Mouse (Mus musculus) heart, adult 2 months (tissue): ENCODE results near the gene Zfp933. TPM values are rescaled to one million over a fixed set of nuclear protein-coding genes. Genes with fewer than 3 reads are reported as not detected.
A peak's percentile ranks its signal among the peaks of the same experiment; 100 is the strongest.
"Not testable (repeated sequence)": the region's sequence is repeated elsewhere in the genome, so short reads cannot be mapped to it uniquely, and the experiment has no call there.

Experiments used
- DNase-seq, 2 experiments: peaks; one replicate each; pipeline ENCODE4 v3.0.0; 2021
- H3K27ac ChIP-seq: fragments of 200-600 bp; 2 replicates; pipeline ENCODE4 v1.8.1; 2022
- H3K27me3 ChIP-seq: fragments of 200-500 bp; 2 replicates; pipeline ENCODE4 v1.6.1; 2012; ENCODE audit warnings: mild to moderate bottlenecking, low read length, inconsistent platforms, mixed read lengths; ENCODE audit not compliant: control insufficient read depth, insufficient read depth
- H3K36me3 ChIP-seq: fragments of 200-500 bp; 2 replicates; pipeline ENCODE4 v1.6.1; 2012; ENCODE audit warnings: low read length, inconsistent platforms; ENCODE audit not compliant: control insufficient read depth, insufficient read depth
- H3K4me1 ChIP-seq: fragments of 200-500 bp; 2 replicates; pipeline ENCODE4 v1.6.1; 2011; ENCODE audit warnings: low read length; ENCODE audit not compliant: control insufficient read depth, insufficient read depth
- H3K4me3 ChIP-seq: fragments of 200-600 bp; 2 replicates; pipeline ENCODE4 v1.8.1; 2022
- H3K79me2 ChIP-seq: fragments of 200-500 bp; replicated peaks from 2 replicates; pipeline ENCODE4 v1.6.1; 2012; ENCODE audit warnings: mild to moderate bottlenecking, inconsistent platforms, low read length, moderate library complexity, mixed read lengths; ENCODE audit not compliant: control insufficient read depth, insufficient read depth
- H3K9ac ChIP-seq: fragments of 200-500 bp; 2 replicates; pipeline ENCODE4 v1.6.1; 2012; ENCODE audit warnings: low read depth, mild to moderate bottlenecking, control low read depth, inconsistent platforms, low read length, mixed read lengths
- CTCF ChIP-seq: fragments of 200-600 bp; IDR thresholded peaks from 2 replicates; pipeline ENCODE4 v1.8.1; 2022; ENCODE audit warnings: antibody characterized with exemption, mild to moderate bottlenecking, moderate library complexity
- EP300 ChIP-seq: fragments of 200-500 bp; IDR thresholded peaks from 2 replicates; pipeline ENCODE4 v1.6.1; 2011; ENCODE audit warnings: low read depth, low read length, control low read depth; ENCODE audit not compliant: insufficient read depth
- POLR2A ChIP-seq: fragments of 200-500 bp; IDR thresholded peaks from 2 replicates; pipeline ENCODE4 v1.6.1; 2011; ENCODE audit warnings: mild to moderate bottlenecking, low read depth, low read length, control low read depth; ENCODE audit not compliant: insufficient read depth
- WGBS: fragments of 180-500 bp; shearing (Covaris S2); methylation state at CpG from one replicate; pipeline ENCODE4 v1.1.7; 2018; 5-methylcytosine and 5-hydroxymethylcytosine counted together
- intact Hi-C: fragments of 180-260 bp; cut with DNase I; formaldehyde crosslinking; loops from one replicate; pipeline ENCODE4 v1.15.1; 2025
- polyA plus RNA-seq: library from polyadenylated mRNA; depleted of rRNA; stranded (reverse); fragments of >200 nt; gene quantifications from 2 replicates; pipeline ENCODE4 v1.2.3, GENCODE M21; 2012
- total RNA-seq, 2 experiments: library from RNA; stranded (reverse); gene quantifications; 2 replicates each; pipeline ENCODE4 v1.2.3; 2021

Gene Zfp933
- total and polyA plus RNA-seq, 3 experiments, result 1.3 to 11.2 (median 10.3) TPM

DNA sequence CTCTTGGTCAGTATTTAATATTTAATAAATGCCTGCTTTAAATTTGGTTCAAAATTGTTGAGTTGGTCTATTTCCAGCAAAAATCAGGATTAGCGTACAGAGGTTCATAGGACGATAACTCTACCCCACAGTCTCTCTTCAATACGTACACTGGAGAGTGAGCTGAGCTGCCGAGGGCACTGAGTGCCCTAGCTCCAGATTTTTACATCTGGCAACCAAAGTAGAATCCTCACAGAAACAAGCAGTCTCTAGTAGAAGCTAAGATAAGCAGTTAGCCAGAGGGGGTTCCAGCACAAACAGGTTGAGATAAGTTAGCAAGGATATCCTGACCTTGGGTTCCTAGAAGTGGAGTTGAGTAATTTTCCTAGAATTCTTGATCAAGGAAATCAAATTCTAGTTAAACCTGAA is 422 bp upstream of the Zfp933 start:
- WGBS, result 0% methylated on average over 4 of the region's 4 CpGs
- peak overlapping the region; percentile 92 for H3K27ac ChIP-seq
- intact Hi-C loops, result loop anchor here (2.0 to 5.0 kb wide), 2 partner anchors 18 to 36 kb away; no protein-coding TSS in a partner anchor

DNA sequence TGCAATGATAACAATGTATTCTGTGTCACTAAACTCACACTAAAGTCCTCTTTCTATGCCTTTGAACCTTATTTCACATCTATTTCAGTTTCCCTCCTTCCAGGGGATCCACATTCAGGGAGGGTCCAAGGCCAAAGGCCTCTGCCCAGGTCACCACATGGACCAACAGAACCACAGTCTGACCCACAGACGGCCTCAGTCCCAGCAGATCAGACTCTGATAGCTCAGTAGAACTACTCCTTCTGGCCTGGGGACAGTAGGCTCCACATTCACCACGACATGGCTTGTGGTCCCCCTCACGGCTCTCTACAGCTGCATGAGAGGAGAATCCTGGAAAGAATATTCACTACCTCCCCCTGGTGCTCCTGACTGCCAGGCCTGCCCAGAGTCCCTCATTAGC is 5.3 kb downstream of the Zfp933 start:
- 99% methylated on average over 3 of the region's 3 CpGs for WGBS
- Histone ChIP-seq H3K36me3 (no peaks in the 10 kb centered on the region), H3K79me2 (no peaks in the 10 kb centered on the region; the same call in 1 of the 2 replicates), H3K9ac (no peak overlapping the region), H3K27me3 (no peaks in the 10 kb centered on the region), H3K27ac (no peak overlapping the region), H3K4me3 (no peak overlapping the region), H3K4me1 (peaks cover 2% of the 10 kb centered on the region; the same call in 1 of the 2 replicates)
- TF ChIP-seq EP300 (no peak), POLR2A (no peak), CTCF (no peak)
- DNase-seq, result no peak
- intact Hi-C loops, result no loop called here

More for the DNA sequence above, 422 bp upstream of the Zfp933 start:
- DNase-seq, result no peak
- no peaks in the 10 kb centered on the region; the same call in 1 of the 2 replicates for H3K79me2 ChIP-seq
- no peak; the same call in 1 of the 2 replicates for TF ChIP-seq POLR2A
- TF ChIP-seq CTCF, result no peak
- TF ChIP-seq EP300, result no peak
- peak overlapping the region; percentile 84 for H3K4me3 ChIP-seq
- peaks cover 4% of the 10 kb centered on the region for H3K4me1 ChIP-seq
- H3K36me3 ChIP-seq, result no peaks in the 10 kb centered on the region; the same call in 1 of the 2 replicates
- peak overlapping the region; percentile 71 for H3K9ac ChIP-seq
- no peaks in the 10 kb centered on the region for H3K27me3 ChIP-seq

DNA sequence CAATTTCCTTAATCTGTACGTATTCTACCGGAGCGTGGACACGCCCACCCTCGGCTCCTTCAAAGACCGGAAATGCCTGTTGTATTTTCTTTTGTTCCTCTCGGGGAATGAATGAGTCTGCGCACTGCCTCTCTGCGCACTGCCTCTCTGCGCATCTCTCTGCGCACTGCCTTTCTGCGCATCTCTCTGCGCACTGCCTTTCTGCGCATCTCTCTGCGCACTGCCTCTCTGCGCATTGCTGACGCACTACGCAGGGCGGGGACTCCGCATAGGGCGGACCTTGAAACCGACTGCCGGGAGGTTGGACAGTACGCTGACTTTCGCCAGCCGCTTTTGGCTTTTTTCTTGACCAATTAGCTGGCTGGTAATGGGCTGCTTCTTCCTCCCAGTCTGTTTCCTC is 8.9 kb downstream of the Zfp933 start:
- H3K36me3 ChIP-seq, H3K27me3 ChIP-seq, H3K4me1 ChIP-seq, H3K79me2 ChIP-seq, intact Hi-C loops, H3K27ac ChIP-seq, H3K9ac ChIP-seq, H3K4me3 ChIP-seq: not testable (repeated sequence)
- DNase-seq, result peak; percentile 50 to 58
- 97% methylated on average over 13 of the region's 26 CpGs for WGBS

DNA sequence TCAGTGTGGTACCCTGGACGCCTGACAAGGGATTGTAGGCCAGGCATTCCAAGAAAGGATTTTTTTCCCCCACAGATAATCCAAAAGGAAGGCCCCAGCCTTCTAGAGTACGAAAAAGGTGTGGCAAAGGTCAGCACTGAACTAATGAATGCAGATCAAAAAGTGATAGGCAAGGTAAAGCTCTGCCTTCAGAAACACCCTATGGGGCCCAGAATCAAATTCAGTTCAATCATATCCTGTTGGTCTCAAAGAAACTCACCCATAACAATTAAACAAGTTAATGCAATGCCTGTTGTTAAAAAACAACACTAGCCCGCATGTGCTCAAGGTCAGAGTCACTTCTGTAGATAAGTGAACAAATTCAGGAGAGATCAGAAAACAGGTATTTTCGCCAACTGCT is 23.8 kb downstream of the Zfp933 start:
- TF ChIP-seq EP300 (no peak), POLR2A (no peak), CTCF (no peak)
- peaks cover 2% of the 10 kb centered on the region for H3K36me3 ChIP-seq
- no peaks in the 10 kb centered on the region for H3K4me1 ChIP-seq
- H3K79me2 ChIP-seq, result no peaks in the 10 kb centered on the region
- no peak overlapping the region for H3K27ac ChIP-seq
- H3K4me3 ChIP-seq, result no peak overlapping the region
- intact Hi-C loops, result no loop called here
- H3K27me3 ChIP-seq, result no peaks in the 10 kb centered on the region
- no peak for DNase-seq
- WGBS, result 96% methylated on average over 4 of the region's 4 CpGs
- no peak overlapping the region for H3K9ac ChIP-seq

DNA sequence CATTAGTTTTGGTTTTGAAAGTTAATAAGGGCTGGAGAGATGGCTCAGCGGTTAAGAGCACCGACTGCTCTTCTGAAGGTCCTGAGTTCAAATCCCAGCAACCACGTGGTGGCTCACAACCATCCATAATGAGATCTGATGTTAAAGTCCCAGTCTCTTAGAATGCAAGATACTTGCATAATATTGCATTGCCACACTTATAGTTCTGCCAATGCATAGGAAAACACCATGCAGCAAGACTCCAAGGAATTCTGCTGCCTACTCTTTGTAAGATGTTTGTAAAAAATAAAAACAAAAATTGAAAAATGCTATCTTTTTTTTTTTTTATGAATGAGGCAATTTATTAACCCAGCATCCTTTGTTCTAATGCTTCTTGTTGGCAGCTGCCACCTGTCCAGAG is 26.8 kb downstream of the Zfp933 start:
- H3K9ac ChIP-seq, DNase-seq, H3K36me3 ChIP-seq, H3K4me1 ChIP-seq, intact Hi-C loops, H3K4me3 ChIP-seq, H3K27me3 ChIP-seq, H3K27ac ChIP-seq, H3K79me2 ChIP-seq: not testable (repeated sequence)
- WGBS, result 84% methylated on average over 3 of the region's 3 CpGs

DNA sequence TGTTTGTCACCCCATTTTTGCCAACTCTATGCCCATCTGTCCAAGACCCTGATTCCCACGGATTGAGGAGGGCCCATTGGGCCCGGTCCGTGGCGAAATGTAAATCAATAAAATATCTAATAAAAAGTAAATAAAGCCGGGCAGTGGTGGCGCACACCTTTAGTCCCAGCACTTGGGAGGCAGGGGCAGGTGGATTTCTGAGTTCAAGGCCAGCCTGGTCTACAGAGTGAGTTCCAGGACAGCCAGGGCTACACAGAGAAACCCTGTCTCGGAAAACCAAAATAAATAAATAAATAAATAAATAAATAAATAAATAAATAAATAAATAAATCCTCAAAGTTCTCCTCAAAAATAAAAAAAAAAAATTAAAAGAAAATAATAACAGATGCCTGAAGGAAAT is 28.5 kb downstream of the Zfp933 start:
- WGBS, result 78% methylated on average over 7 of the region's 7 CpGs
- intact Hi-C loops, result loop anchor here (10.0 kb wide), 1 partner anchor 255 kb away; no protein-coding TSS in a partner anchor
- H3K4me3 ChIP-seq, DNase-seq, H3K4me1 ChIP-seq, H3K9ac ChIP-seq, H3K36me3 ChIP-seq, H3K79me2 ChIP-seq, H3K27me3 ChIP-seq, H3K27ac ChIP-seq: not testable (repeated sequence)

DNA sequence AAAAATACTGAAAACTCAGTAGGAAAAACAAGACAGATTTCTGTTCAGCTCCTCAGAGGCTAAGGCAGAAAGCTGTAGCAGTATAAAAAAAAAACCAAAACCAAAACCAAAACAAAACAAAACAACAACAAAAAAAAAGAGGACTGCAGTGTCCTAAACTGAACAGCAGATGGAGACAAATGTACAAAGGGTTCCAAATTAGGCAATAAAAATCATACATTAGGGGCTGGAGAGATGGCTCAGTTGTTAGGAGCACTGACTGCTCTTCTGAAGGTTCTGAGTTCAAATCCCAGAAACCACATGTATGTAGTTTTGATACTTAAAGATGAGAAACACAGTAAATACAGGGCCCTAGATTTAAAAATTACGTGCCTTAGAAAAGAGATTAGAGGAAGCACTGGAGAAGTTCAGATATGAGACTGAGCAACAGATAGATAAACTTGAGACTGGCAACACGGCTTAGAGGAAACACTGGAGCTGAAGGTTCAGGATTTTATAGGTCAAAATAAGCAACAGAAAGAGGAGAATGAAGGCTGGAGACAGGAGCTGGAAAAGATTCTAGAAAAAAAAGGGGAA is 33.5 kb downstream of the Zfp933 start:
- H3K36me3 ChIP-seq, result no peaks in the 10 kb centered on the region
- H3K27ac ChIP-seq, result no peak overlapping the region
- H3K27me3 ChIP-seq, result no peaks in the 10 kb centered on the region
- intact Hi-C loops, result loop anchor here (5.0 to 10.0 kb wide), 3 partner anchors 33 to 250 kb away; partner anchors contain the start of gene Zfp933
- 43% methylated on average over 2 of the region's 2 CpGs for WGBS
- H3K79me2 ChIP-seq, result no peaks in the 10 kb centered on the region
- TF ChIP-seq POLR2A (no peak), CTCF (peak; percentile 84)
- H3K4me3 ChIP-seq, result no peak overlapping the region
- DNase-seq, result no peak
- H3K4me1 ChIP-seq, result no peaks in the 10 kb centered on the region
- no peak overlapping the region for H3K9ac ChIP-seq
